Comparison of ENCODE assay signal across 17 mouse cellular contexts in genomic region chr7:107573856-107574255, GRCm38 (mm10). TPM values are rescaled to one million over a fixed set of nuclear protein-coding genes. Genes with fewer than 3 reads are reported as not detected.
DNase-seq lines count a peak whose midpoint lies in the region; ATAC-seq and TF ChIP-seq lines count a peak whose summit lies in the region.
"Had no signal": no experiment of that assay in that cellular context is flagged by ENCODE, and none has a peak within 500 bp of the region (broad histone marks: within the 10 kb centered on the region; RNA-seq: fewer than 3 reads in every experiment).

No protein-coding gene starts in this region.

- peak; percentile 29; the same call in 1 of the 2 replicates for TF ChIP-seq CTCF in kidney, adult 2 months (conservative IDR thresholded peaks at IDR 0.05; ENCODE audit: insufficient read depth, insufficient read length, low read depth, low read length)
- TF ChIP-seq CTCF in midbrain, postnatal 0 days (IDR thresholded peaks at IDR 0.05): peak; percentile 31

- 70% methylated on average over 2 of the region's 2 CpGs for WGBS in kidney, adult 2 months
- 59% methylated on average over 2 of the region's 2 CpGs for WGBS in midbrain, postnatal 0 days
- 71% methylated on average over 2 of the region's 2 CpGs for WGBS in midbrain, embryonic 13.5 days
- 58% methylated on average over 2 of the region's 2 CpGs for WGBS in forebrain, embryonic 13.5 days

- peak overlapping the region; percentile 31; the same call in 1 of the 2 replicates for H3K27ac ChIP-seq in kidney, adult 2 months (ENCODE audit: insufficient read depth, low read depth, low read length)
- no peak overlapping the region for H3K27ac ChIP-seq in midbrain, postnatal 0 days (ENCODE audit: low read depth, low read length)
- H3K27ac ChIP-seq in midbrain, embryonic 13.5 days: no peak overlapping the region
- H3K27ac ChIP-seq in forebrain, embryonic 13.5 days: no peak overlapping the region
- H3K27ac ChIP-seq: forebrain, embryonic 15.5 days had no signal

- no peak overlapping the region for H3K4me3 ChIP-seq in kidney, adult 2 months (ENCODE audit: insufficient read depth, low read depth, low read length)
- no peak overlapping the region for H3K4me3 ChIP-seq in midbrain, postnatal 0 days (ENCODE audit: low read depth, low read length)
- no peak overlapping the region for H3K4me3 ChIP-seq in midbrain, embryonic 13.5 days (replicated peaks)
- H3K4me3 ChIP-seq in forebrain, embryonic 13.5 days: no peak overlapping the region
- H3K4me3 ChIP-seq: forebrain, embryonic 15.5 days; megakaryocyte, embryonic 14.5 days had no signal

- DNase-seq in kidney, adult 2 months: no peak
- no peak for DNase-seq in kidney, adult 18-20 months
- DNase-seq in midbrain, postnatal 0 days (ENCODE audit: low spot score): no peak
- DNase-seq in R1 (ENCODE audit: low read depth, low spot score): peak; percentile 78
- DNase-seq in splenic B cell, adult 2 months (ENCODE audit: low read depth, low spot score): peak; percentile 36
- DNase-seq: cerebellum, postnatal 10 days; gastrocnemius, postnatal 36 days; heart, postnatal 36 days; spleen, adult 18-20 months had no signal

- no peak overlapping the region for H3K4me2 ChIP-seq in midbrain, postnatal 0 days (ENCODE audit: low read depth, low read length, poor library complexity, severe bottlenecking)
- H3K4me2 ChIP-seq in midbrain, embryonic 13.5 days (replicated peaks): no peak overlapping the region
- no peak overlapping the region for H3K4me2 ChIP-seq in forebrain, embryonic 13.5 days
- H3K4me2 ChIP-seq: forebrain, embryonic 15.5 days had no signal

- no peaks in the 10 kb centered on the region for H3K36me3 ChIP-seq in kidney, adult 2 months (ENCODE audit: control insufficient read depth, insufficient read depth, low read length)
- no peaks in the 10 kb centered on the region for H3K36me3 ChIP-seq in midbrain, postnatal 0 days (ENCODE audit: insufficient read depth, low read length)
- H3K36me3 ChIP-seq in midbrain, embryonic 13.5 days: no peaks in the 10 kb centered on the region
- H3K36me3 ChIP-seq in splenic B cell, adult 2 months (ENCODE audit: control insufficient read depth, insufficient read depth, low read length, poor library complexity, severe bottlenecking): no peaks in the 10 kb centered on the region
- no peaks in the 10 kb centered on the region for H3K36me3 ChIP-seq in forebrain, embryonic 13.5 days (ENCODE audit: poor library complexity, severe bottlenecking)
- H3K36me3 ChIP-seq: forebrain, embryonic 15.5 days; G1E had no signal

- H3K9me3 ChIP-seq in midbrain, postnatal 0 days (ENCODE audit: low read length): no peaks in the 10 kb centered on the region
- no peaks in the 10 kb centered on the region for H3K9me3 ChIP-seq in midbrain, embryonic 13.5 days
- 0 out of 2 replicates have a peak, but pooled peaks cover 2% of the 10 kb centered on the region for H3K9me3 ChIP-seq in forebrain, embryonic 13.5 days (replicated peaks)
- H3K9me3 ChIP-seq: forebrain, embryonic 15.5 days had no signal

- ATAC-seq in midbrain, postnatal 0 days (ENCODE audit: low FRiP score): no peak
- ATAC-seq in midbrain, embryonic 13.5 days: no peak
- ATAC-seq in forebrain, embryonic 13.5 days: no peak
- ATAC-seq: forebrain, embryonic 15.5 days had no signal

- H3K27me3 ChIP-seq in kidney, adult 2 months (replicated peaks; ENCODE audit: control insufficient read depth, insufficient read depth, low read length): no peaks in the 10 kb centered on the region
- H3K27me3 ChIP-seq in midbrain, postnatal 0 days (ENCODE audit: insufficient read depth, low read length): no peaks in the 10 kb centered on the region
- H3K27me3 ChIP-seq in midbrain, embryonic 13.5 days: no peaks in the 10 kb centered on the region
- no peaks in the 10 kb centered on the region for H3K27me3 ChIP-seq in splenic B cell, adult 2 months (ENCODE audit: control insufficient read depth, insufficient read depth, low read length, poor library complexity, severe bottlenecking)
- H3K27me3 ChIP-seq in forebrain, embryonic 13.5 days: no peaks in the 10 kb centered on the region
- H3K27me3 ChIP-seq: forebrain, embryonic 15.5 days; megakaryocyte, embryonic 14.5 days had no signal

- H3K9ac ChIP-seq in midbrain, postnatal 0 days (replicated peaks; ENCODE audit: low read length, poor library complexity, severe bottlenecking): no peak overlapping the region
- H3K9ac ChIP-seq in midbrain, embryonic 13.5 days (replicated peaks): no peak overlapping the region
- H3K9ac ChIP-seq in forebrain, embryonic 13.5 days: no peak overlapping the region
- H3K9ac ChIP-seq: forebrain, embryonic 15.5 days had no signal

- 0 out of 2 replicates have a peak, but pooled peaks cover 2% of the 10 kb centered on the region for H3K4me1 ChIP-seq in kidney, adult 2 months (ENCODE audit: control insufficient read depth, insufficient read depth, low read length)
- no peaks in the 10 kb centered on the region for H3K4me1 ChIP-seq in midbrain, postnatal 0 days (ENCODE audit: insufficient read depth, low read length)
- H3K4me1 ChIP-seq in midbrain, embryonic 13.5 days (replicated peaks): no peaks in the 10 kb centered on the region
- no peaks in the 10 kb centered on the region for H3K4me1 ChIP-seq in forebrain, embryonic 13.5 days
- H3K4me1 ChIP-seq: forebrain, embryonic 15.5 days; megakaryocyte, embryonic 14.5 days had no signal

- TF ChIP-seq POLR2A in kidney, adult 2 months (IDR thresholded peaks at IDR 0.05; ENCODE audit: low read depth, low read length): no peak

RNA-seq across cellular contexts. Expression of gene Olfml1, which starts 6.6 kb away (rescaled TPM):
- 13.2 and 14.0 TPM in 2 replicates for polyA plus RNA-seq in kidney, adult 2 months (2012; rRNA removed)
- 3.6 and 3.8 TPM in 2 replicates for total RNA-seq in midbrain, postnatal 0 days (2014; rRNA removed)
- 4.1 and 4.3 TPM in 2 replicates for polyA plus RNA-seq in midbrain, postnatal 0 days (2015; fragmentation: Nextera tagmentation; extraction: Ambion mirVana)
- 2.4 and 2.5 TPM in 2 replicates for polyA plus RNA-seq in midbrain, embryonic 13.5 days (2015; fragmentation: Nextera tagmentation; extraction: Ambion mirVana)
- polyA plus RNA-seq in forebrain, embryonic 13.5 days (2015; fragmentation: Nextera tagmentation; extraction: Ambion mirVana): 1.8 and 1.9 TPM in 2 replicates
- total RNA-seq: G1E had no signal
- polyA plus RNA-seq: G1E had no signal

RNA-seq across cellular contexts. Expression of gene Ppfibp2, which starts 21.2 kb away (rescaled TPM):
- 12.1 and 12.8 TPM in 2 replicates for polyA plus RNA-seq in kidney, adult 2 months (2012; rRNA removed)
- total RNA-seq in midbrain, postnatal 0 days (2014; rRNA removed): 2.6 and 2.9 TPM in 2 replicates
- 1.2 and 1.6 TPM in 2 replicates for polyA plus RNA-seq in midbrain, postnatal 0 days (2015; fragmentation: Nextera tagmentation; extraction: Ambion mirVana)
- 1.2 and 1.3 TPM in 2 replicates for polyA plus RNA-seq in midbrain, embryonic 13.5 days (2015; fragmentation: Nextera tagmentation; extraction: Ambion mirVana)
- 1.1 and 1.3 TPM in 2 replicates for polyA plus RNA-seq in forebrain, embryonic 13.5 days (2015; fragmentation: Nextera tagmentation; extraction: Ambion mirVana)
- polyA plus RNA-seq: G1E had no signal

RNA-seq across cellular contexts. Expression of gene 5330417H12Rik, which starts 51.1 kb away (rescaled TPM):
- not detected in 2 replicates for polyA plus RNA-seq in kidney, adult 2 months (2012; rRNA removed)
- not detected in 2 replicates for total RNA-seq in midbrain, postnatal 0 days (2014; rRNA removed)
- not detected in 2 replicates for polyA plus RNA-seq in midbrain, postnatal 0 days (2015; fragmentation: Nextera tagmentation; extraction: Ambion mirVana)
- not detected in 2 replicates for polyA plus RNA-seq in midbrain, embryonic 13.5 days (2015; fragmentation: Nextera tagmentation; extraction: Ambion mirVana)
- polyA plus RNA-seq in forebrain, embryonic 13.5 days (2015; fragmentation: Nextera tagmentation; extraction: Ambion mirVana): not detected in 2 replicates
- total RNA-seq: G1E; gastrocnemius, postnatal 36 days; heart, postnatal 36 days; layer of hippocampus, postnatal 25 days had no signal
- polyA plus RNA-seq: embryonic facial prominence, embryonic 14.5 days; forebrain, embryonic 15.5 days; G1E; limb, embryonic 14.5 days had no signal

Comparison
In these comparisons a context has a peak if more than half of its experiments do, and no peak if none do; other contexts are left out.
1. DNase-seq: peak in R1 (single experiment) and splenic B cell, adult 2 months (single experiment); none in kidney, adult 2 months (single experiment), kidney, adult 18-20 months (single experiment) and midbrain, postnatal 0 days (single experiment).